Mouse (Mus musculus): ENCODE measurements at regions not wholly inside any gene's neighbourhood (a gene's known extent, or its start where the extent isn't known, plus 50 kb on each side); places are given as distances from the start of the nearest gene placed in this dataset.

- TF ChIP-seq CTCF (IDR thresholded peaks at IDR 0.05; ENCODE audit: low read depth) (no peak), EP300 (IDR thresholded peaks at IDR 0.05; ENCODE audit: low read depth) (no peak)
Observed at GRCm38 (mm10) chr2:46440038-46440437, 1322.8 kb upstream of the Zeb2 start.
